ENCODE assay signal across 37 mouse cellular contexts in genomic region chr9:54722596-54722995, GRCm38 (mm10). TPM values are rescaled to one million over a fixed set of nuclear protein-coding genes. Genes with fewer than 3 reads are reported as not detected.
"Had no signal": no experiment of that assay in that cellular context is flagged by ENCODE, and none has a peak within 500 bp of the region (broad histone marks: within the 10 kb centered on the region; RNA-seq: fewer than 3 reads in every experiment).

No protein-coding gene starts in this region.

- ATAC-seq: liver, embryonic 12.5 days; liver, postnatal 0 days; lung, postnatal 0 days; midbrain, embryonic 13.5 days; midbrain, embryonic 15.5 days; midbrain, embryonic 16.5 days had no signal

- H3K4me1 ChIP-seq: limb, embryonic 10.5 days; limb, embryonic 12.5 days; limb, embryonic 13.5 days; limb, embryonic 15.5 days; liver, embryonic 12.5 days; liver, embryonic 15.5 days; megakaryocyte, embryonic 14.5 days; midbrain, embryonic 10.5 days; midbrain, embryonic 12.5 days; midbrain, embryonic 13.5 days; midbrain, embryonic 15.5 days had no signal

- H3K9ac ChIP-seq: limb, embryonic 12.5 days; limb, embryonic 13.5 days; limb, embryonic 15.5 days; liver, embryonic 12.5 days; liver, embryonic 13.5 days; liver, embryonic 14.5 days; liver, embryonic 15.5 days; liver, postnatal 0 days; lung, embryonic 14.5 days; lung, embryonic 15.5 days; midbrain, embryonic 12.5 days; midbrain, embryonic 13.5 days; midbrain, embryonic 15.5 days had no signal

- H3K4me2 ChIP-seq: limb, embryonic 12.5 days; limb, embryonic 13.5 days; limb, embryonic 15.5 days; liver, embryonic 11.5 days; liver, embryonic 12.5 days; liver, embryonic 13.5 days; liver, embryonic 15.5 days; lung, embryonic 14.5 days; lung, embryonic 15.5 days; midbrain, embryonic 11.5 days; midbrain, embryonic 12.5 days; midbrain, embryonic 13.5 days; midbrain, embryonic 15.5 days had no signal

- H3K27ac ChIP-seq: left cerebral cortex, adult 2 months; limb, embryonic 10.5 days; limb, embryonic 12.5 days; limb, embryonic 13.5 days; limb, embryonic 15.5 days; liver, embryonic 12.5 days; liver, embryonic 13.5 days; liver, embryonic 14.5 days; liver, embryonic 15.5 days; lung, embryonic 15.5 days; macrophage; midbrain, embryonic 10.5 days; midbrain, embryonic 12.5 days; midbrain, embryonic 13.5 days; midbrain, embryonic 15.5 days had no signal

- H3K9me3 ChIP-seq: limb, embryonic 10.5 days; limb, embryonic 12.5 days; limb, embryonic 13.5 days; limb, embryonic 15.5 days; liver, embryonic 12.5 days; liver, embryonic 13.5 days; liver, embryonic 15.5 days; lung, embryonic 15.5 days; megakaryocyte, embryonic 14.5 days; midbrain, embryonic 10.5 days; midbrain, embryonic 12.5 days; midbrain, embryonic 13.5 days; midbrain, embryonic 15.5 days had no signal

- DNase-seq: left cerebral cortex, postnatal 4 days; liver; liver, embryonic 13.5 days; liver, postnatal 0 days; lung, adult 18-20 months; lung, adult 2 months; lung, embryonic 14.5 days; lung, postnatal 10 days; lung, postnatal 14 days; lung, postnatal 36 days; lung, postnatal 4 days; midbrain, embryonic 14.5 days had no signal

- H3K27me3 ChIP-seq: limb, embryonic 12.5 days; limb, embryonic 13.5 days; limb, embryonic 15.5 days; liver, embryonic 12.5 days; liver, embryonic 13.5 days; liver, embryonic 15.5 days; lung, embryonic 15.5 days; megakaryocyte, embryonic 14.5 days; midbrain, embryonic 12.5 days; midbrain, embryonic 13.5 days; midbrain, embryonic 15.5 days had no signal

- H3K4me3 ChIP-seq: left cerebral cortex, adult 2 months; limb, embryonic 10.5 days; limb, embryonic 12.5 days; limb, embryonic 13.5 days; limb, embryonic 15.5 days; liver, embryonic 12.5 days; liver, embryonic 13.5 days; liver, embryonic 15.5 days; lung, embryonic 15.5 days; megakaryocyte, embryonic 14.5 days; midbrain, embryonic 10.5 days; midbrain, embryonic 12.5 days; midbrain, embryonic 13.5 days; midbrain, embryonic 15.5 days; myocyte had no signal

RNA-seq across cellular contexts. Expression of gene Crabp1, which starts 42.0 kb away (rescaled TPM):
- total RNA-seq: liver, adult 2 months; megakaryocyte progenitor cell, adult 5-6 weeks; megakaryocyte, adult 5-6 weeks; megakaryocyte-erythroid progenitor cell, adult 5-6 weeks; monocyte, adult 5-6 weeks had no signal
- polyA plus RNA-seq: liver, adult 2 months; liver, postnatal 0 days; macrophage had no signal
